Mouse (Mus musculus) lung, postnatal 0 days (tissue): Measurements from ENCODE around the gene Gm10663. TPM values are rescaled to one million over a fixed set of nuclear protein-coding genes. Genes with fewer than 3 reads are reported as not detected.

Source experiments
- ATAC-seq: fragments of 200-750 bp; cut with Nextera tagmentation; 2 replicates; pipeline ENCODE4 v1.8.0; 2017; ENCODE audit warnings: moderate library complexity
- DNase-seq: peaks from one replicate; pipeline ENCODE4 v3.0.0-alpha.2; 2016; ENCODE audit warnings: low spot score
- H3K27ac ChIP-seq: fragments of 300-500 bp; sonication (generic); 2 replicates; pipeline ENCODE4 v1.5.1; 2014; ENCODE audit warnings: antibody characterized with exemption, mild to moderate bottlenecking, low read length, mixed read lengths
- H3K27me3 ChIP-seq: fragments of 300-500 bp; sonication (generic); replicated peaks from 2 replicates; pipeline ENCODE4 v1.6.1; 2014; ENCODE audit warnings: low read length, mixed read lengths; ENCODE audit not compliant: insufficient read depth
- H3K36me3 ChIP-seq: fragments of 300-500 bp; sonication (generic); 2 replicates; pipeline ENCODE4 v1.6.1; 2014; ENCODE audit warnings: low read length, mixed read lengths; ENCODE audit not compliant: insufficient read depth
- H3K4me1 ChIP-seq: fragments of 300-500 bp; sonication (generic); 2 replicates; pipeline ENCODE4 v1.6.1; 2014; ENCODE audit warnings: antibody characterized with exemption, low read depth, low read length, mixed read lengths; ENCODE audit not compliant: insufficient read depth
- H3K4me2 ChIP-seq: fragments of 300-500 bp; sonication (generic); replicated peaks from 2 replicates; pipeline ENCODE4 v1.6.1; 2014; ENCODE audit warnings: low read depth, mild to moderate bottlenecking, low read length, moderate library complexity, mixed read lengths
- H3K4me3 ChIP-seq: fragments of 300-500 bp; sonication (generic); 2 replicates; pipeline ENCODE4 v1.5.1; 2014; ENCODE audit warnings: low read depth, low read length
- H3K9ac ChIP-seq: fragments of 300-500 bp; sonication (generic); replicated peaks from 2 replicates; pipeline ENCODE4 v1.6.1; 2014; ENCODE audit warnings: low read depth, mild to moderate bottlenecking
- H3K9me3 ChIP-seq: fragments of 300-500 bp; sonication (generic); 2 replicates; pipeline ENCODE4 v1.6.1; 2016; ENCODE audit warnings: low read length, mixed read lengths
- CTCF ChIP-seq: IDR thresholded peaks from 2 replicates; pipeline ENCODE4 v1.5.1; 2016; ENCODE audit warnings: antibody characterized with exemption, mild to moderate bottlenecking
- EP300 ChIP-seq: IDR thresholded peaks from 2 replicates; pipeline ENCODE4 v1.6.1; 2016; ENCODE audit warnings: antibody characterized with exemption, mild to moderate bottlenecking, control low read depth
- WGBS: fragments of 180-500 bp; shearing (Covaris S2); extraction: QIAGEN DNeasy Blood & Tissue Kit; methylation state at CpG from one replicate; pipeline ENCODE4 v1.1.7; 2014; 5-methylcytosine and 5-hydroxymethylcytosine counted together
- polyA plus RNA-seq: library from polyadenylated mRNA; unstranded; fragments of >200 nt; fragmentation: Nextera tagmentation; extraction: Ambion mirVana; gene quantifications from 2 replicates; pipeline ENCODE4 v1.2.1, GENCODE M21; 2015

Gm10663 gene
- not detected in 2 replicates for polyA plus RNA-seq

DNA sequence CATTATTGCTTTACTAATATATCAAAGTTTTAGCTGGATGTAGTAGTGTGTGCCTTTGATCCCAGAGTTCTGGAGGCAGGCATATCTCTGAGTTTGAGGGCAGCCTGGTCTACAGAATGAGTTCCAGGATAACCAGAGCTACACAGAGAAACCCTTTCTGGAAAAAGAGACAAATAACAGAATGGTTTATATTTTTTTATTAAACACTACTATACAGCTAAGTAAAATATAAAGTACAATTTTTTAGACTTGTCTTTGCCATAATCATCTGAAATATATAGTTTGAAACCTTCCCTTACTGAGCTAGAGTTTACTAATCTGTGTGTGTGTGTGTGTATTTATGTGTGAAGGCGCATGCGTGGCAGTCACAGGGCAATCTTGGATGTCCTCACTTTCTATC is at the start of gene Gm10663:
Gene Gm10663 (plus strand): TSS at position 301 of the 400 bp plus-strand sequence.
- Histone ChIP-seq H3K4me2 (no peak within 1 kb of the TSS), H3K9me3 (no peaks in the 10 kb centered on the region), H3K27ac (no peak within 1 kb of the TSS), H3K36me3 (no peaks in the 10 kb centered on the region), H3K4me3 (no peak within 1 kb of the TSS), H3K27me3 (no peaks in the 10 kb centered on the region), H3K9ac (no peak within 1 kb of the TSS), H3K4me1 (no peaks in the 10 kb centered on the region)
- 76% methylated on average over 2 of the region's 2 CpGs for WGBS
- ATAC-seq (no peak), DNase-seq (no peak)
- TF ChIP-seq CTCF = no peak
- no peak for TF ChIP-seq EP300

DNA sequence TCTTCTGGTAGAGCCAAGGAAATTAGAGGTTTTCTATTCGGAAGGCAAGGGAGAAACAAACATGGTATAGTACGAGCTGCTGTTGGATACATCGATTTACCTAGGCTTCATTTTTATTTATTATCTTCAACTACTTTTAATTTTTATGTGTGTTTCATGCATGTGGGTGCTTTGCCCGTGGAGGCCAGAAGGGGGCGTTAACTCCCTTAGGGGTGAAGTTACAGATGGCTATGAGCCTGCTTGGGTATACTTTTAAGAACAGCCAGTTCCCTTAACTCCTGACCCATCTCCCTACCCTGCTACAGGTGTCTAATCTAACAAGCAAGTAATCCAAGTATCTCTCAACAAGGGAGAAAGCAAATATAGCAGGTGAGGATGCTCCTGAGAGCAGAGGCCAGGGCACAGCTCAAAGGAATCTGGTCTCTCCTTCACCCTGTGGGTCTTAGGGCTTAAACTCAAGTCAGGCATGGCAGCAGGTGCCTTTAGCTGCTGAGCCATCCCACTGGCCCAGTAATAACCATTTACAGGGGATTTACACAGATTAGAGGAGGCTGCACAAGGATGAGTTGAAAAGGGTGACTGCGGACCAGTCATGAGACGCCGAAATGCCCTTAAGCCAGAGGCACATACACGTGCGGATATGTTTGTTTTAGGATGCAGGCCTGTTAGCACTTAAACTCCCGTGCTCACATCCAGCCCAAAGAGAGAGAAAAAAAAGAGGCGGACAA is 45.7 kb upstream of the Gm10663 start:
- ATAC-seq (no peak), DNase-seq (no peak)
- Histone ChIP-seq H3K4me2 (no peak overlapping the region), H3K36me3 (no peaks in the 10 kb centered on the region), H3K4me3 (no peak overlapping the region), H3K27ac (no peak overlapping the region), H3K4me1 (no peaks in the 10 kb centered on the region), H3K9me3 (no peaks in the 10 kb centered on the region), H3K9ac (no peak overlapping the region), H3K27me3 (no peaks in the 10 kb centered on the region)
- TF ChIP-seq EP300 = no peak
- TF ChIP-seq CTCF = no peak
- WGBS = 76% methylated on average over 12 of the region's 12 CpGs

DNA sequence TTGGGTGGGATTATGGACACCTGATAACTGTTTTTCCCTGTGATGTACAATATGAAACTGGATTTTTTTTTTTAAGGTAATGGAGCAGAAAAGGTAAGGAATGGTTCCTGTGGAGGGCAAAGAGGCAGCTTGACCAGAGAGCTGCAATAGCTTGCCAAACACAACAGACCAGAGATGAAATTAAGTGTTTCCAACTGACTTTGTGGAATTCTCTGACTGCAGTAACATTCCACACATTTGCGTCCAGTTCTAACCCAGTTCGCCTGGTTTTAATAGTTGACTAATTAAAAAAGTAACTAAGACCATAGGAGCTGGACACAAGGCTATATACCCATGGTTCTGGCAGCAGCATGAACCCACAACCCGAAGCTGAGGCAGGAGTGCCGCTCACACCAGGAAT is 45.1 kb upstream of the Gm10663 start:
- Histone ChIP-seq H3K36me3 (no peaks in the 10 kb centered on the region), H3K9ac (no peak overlapping the region), H3K4me3 (no peak overlapping the region), H3K27ac (no peak overlapping the region), H3K9me3 (no peaks in the 10 kb centered on the region), H3K4me2 (no peak overlapping the region), H3K27me3 (no peaks in the 10 kb centered on the region), H3K4me1 (no peaks in the 10 kb centered on the region)
- WGBS = 73% methylated on average over 4 of the region's 4 CpGs
- DNase-seq = no peak
- ATAC-seq = no peak
- TF ChIP-seq EP300 = no peak

GRCm38 (mm10) chr8:65030735-65031485 is 43.9 kb upstream of the Gm10663 start:
- H3K4me1 ChIP-seq = no peaks in the 10 kb centered on the region
- H3K27ac ChIP-seq = no peak overlapping the region
- DNase-seq (no peak), ATAC-seq (no peak)
- H3K9ac ChIP-seq = no peak overlapping the region
- H3K9me3 ChIP-seq = no peaks in the 10 kb centered on the region
- H3K36me3 ChIP-seq = no peaks in the 10 kb centered on the region
- H3K27me3 ChIP-seq = no peaks in the 10 kb centered on the region
- no peak for TF ChIP-seq CTCF
- TF ChIP-seq EP300 = no peak
- 65% methylated on average over 4 of the region's 4 CpGs for WGBS
- no peak overlapping the region for H3K4me2 ChIP-seq
- H3K4me3 ChIP-seq = no peak overlapping the region

DNA sequence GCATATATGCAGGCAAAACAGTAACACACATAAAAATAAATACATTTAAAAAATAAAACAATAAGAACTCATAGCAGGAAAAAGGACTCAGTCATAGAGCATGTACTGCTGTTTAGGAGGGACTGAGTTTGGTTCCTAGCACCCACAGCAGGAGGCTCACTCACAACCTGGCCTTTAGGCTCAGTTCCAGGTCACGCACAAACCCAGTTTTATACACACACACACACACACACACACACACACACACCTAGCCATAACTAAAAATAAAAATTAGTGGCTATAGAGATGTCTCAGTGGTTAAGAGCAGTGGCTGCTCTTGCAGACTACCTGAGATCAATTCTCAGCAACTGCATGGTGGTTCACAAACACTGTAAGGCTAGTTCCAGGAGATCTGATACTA is 42.7 kb upstream of the Gm10663 start:
- H3K9me3 ChIP-seq = no peaks in the 10 kb centered on the region
- DNase-seq = no peak
- H3K4me2 ChIP-seq = no peak overlapping the region
- no peak overlapping the region for H3K9ac ChIP-seq
- no peak for ATAC-seq
- H3K27ac ChIP-seq = no peak overlapping the region
- no peaks in the 10 kb centered on the region; the same call in 1 of the 2 replicates for H3K4me1 ChIP-seq
- no peaks in the 10 kb centered on the region for H3K27me3 ChIP-seq
- no peak overlapping the region for H3K4me3 ChIP-seq
- WGBS = 100% methylated on average over 1 of the region's 1 CpGs
- H3K36me3 ChIP-seq = no peaks in the 10 kb centered on the region
- TF ChIP-seq EP300 (no peak), CTCF (no peak)

- DNase-seq (no peak), ATAC-seq (no peak)
- 73% methylated on average over 13 of the region's 13 CpGs for WGBS
- Histone ChIP-seq H3K9ac (no peak overlapping the region), H3K4me2 (no peak overlapping the region), H3K27ac (no peak overlapping the region), H3K27me3 (no peaks in the 10 kb centered on the region), H3K36me3 (no peaks in the 10 kb centered on the region), H3K4me3 (no peak overlapping the region), H3K4me1 (no peaks in the 10 kb centered on the region; the same call in 1 of the 2 replicates), H3K9me3 (no peaks in the 10 kb centered on the region)
- no peak for TF ChIP-seq CTCF
- TF ChIP-seq EP300 = no peak
Measured at GRCm38 (mm10) chr8:65033056-65033455, 41.8 kb upstream of the Gm10663 start.
